1 mouse cellular context compared by ENCODE assay signal in the genomic region with DNA sequence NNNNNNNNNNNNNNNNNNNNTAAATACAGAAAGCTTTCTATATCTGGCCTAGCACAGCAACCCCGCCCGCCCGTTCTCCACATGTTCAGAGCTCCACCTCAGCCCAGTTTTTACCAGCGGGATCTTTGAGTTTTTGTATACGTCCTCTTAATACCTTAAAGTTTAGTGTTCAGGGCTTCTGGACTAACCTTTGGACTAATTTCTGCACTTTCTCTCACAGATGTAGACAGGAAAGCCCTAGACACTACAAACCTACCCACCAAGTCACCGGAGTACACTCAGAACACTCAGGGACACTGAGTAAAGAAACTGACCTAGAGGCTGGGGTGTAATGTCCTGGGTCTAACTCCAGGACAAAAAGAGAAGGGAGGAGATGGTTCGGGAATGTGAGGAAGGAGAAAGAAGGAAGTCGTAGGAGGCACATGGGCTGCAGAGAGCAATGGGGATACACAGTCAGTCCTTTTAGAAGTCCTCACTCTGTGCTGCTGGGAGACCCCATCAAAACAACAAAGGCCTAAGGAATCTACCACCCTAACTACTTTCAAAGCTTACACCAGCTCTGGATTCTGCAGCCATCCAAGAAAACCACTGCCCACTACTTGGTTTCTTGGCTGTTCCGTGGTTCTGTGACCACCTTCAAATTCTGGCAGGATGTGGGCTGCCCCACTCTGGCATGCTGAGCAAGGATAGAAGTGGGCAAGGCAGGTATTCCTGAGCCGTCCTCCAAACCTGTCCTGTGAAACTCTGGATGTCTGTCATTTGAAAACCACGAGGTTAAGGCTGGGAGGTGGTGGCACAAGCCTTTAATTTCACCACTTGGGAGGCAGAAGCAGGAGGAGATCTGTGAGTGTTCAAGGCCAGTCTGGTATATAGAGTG.
TF ChIP-seq lines count a peak whose summit lies in the region.

No protein-coding gene starts in this region.

TF ChIP-seq in ES-E14, 5 proteins besides CTCF, POLR2A, EP300 and RAD21:
- TF ChIP-seq ZC3H11A (IDR thresholded peaks at IDR 0.05; ENCODE audit: borderline replicate concordance, low read depth, low read length) (no peak), MAFK (IDR thresholded peaks at IDR 0.05; ENCODE audit: insufficient read depth, low read depth, low read length) (no peak), HCFC1 (IDR thresholded peaks at IDR 0.05; ENCODE audit: borderline replicate concordance, insufficient read depth, low read length) (no peak), CHD2 (IDR thresholded peaks at IDR 0.05; ENCODE audit: low read depth, low read length) (no peak), ZNF384 (IDR thresholded peaks at IDR 0.05; ENCODE audit: low read depth, low read length) (no peak)
